Mouse (Mus musculus) lung, postnatal 0 days (tissue): ENCODE data around the gene Cyp17a1. TPM values are rescaled to one million over a fixed set of nuclear protein-coding genes. Genes with fewer than 3 reads are reported as not detected.
A peak's percentile ranks its signal among the peaks of the same experiment; 100 is the strongest.

Experiments used
- ATAC-seq: fragments of 200-750 bp; cut with Nextera tagmentation; 2 replicates; pipeline ENCODE4 v1.8.0; 2017; ENCODE audit warnings: moderate library complexity
- DNase-seq: peaks from one replicate; pipeline ENCODE4 v3.0.0-alpha.2; 2016; ENCODE audit warnings: low spot score
- H3K27ac ChIP-seq: fragments of 300-500 bp; sonication (generic); 2 replicates; pipeline ENCODE4 v1.5.1; 2014; ENCODE audit warnings: antibody characterized with exemption, mild to moderate bottlenecking, low read length, mixed read lengths
- H3K27me3 ChIP-seq: fragments of 300-500 bp; sonication (generic); replicated peaks from 2 replicates; pipeline ENCODE4 v1.6.1; 2014; ENCODE audit warnings: low read length, mixed read lengths; ENCODE audit not compliant: insufficient read depth
- H3K36me3 ChIP-seq: fragments of 300-500 bp; sonication (generic); 2 replicates; pipeline ENCODE4 v1.6.1; 2014; ENCODE audit warnings: low read length, mixed read lengths; ENCODE audit not compliant: insufficient read depth
- H3K4me1 ChIP-seq: fragments of 300-500 bp; sonication (generic); 2 replicates; pipeline ENCODE4 v1.6.1; 2014; ENCODE audit warnings: antibody characterized with exemption, low read depth, low read length, mixed read lengths; ENCODE audit not compliant: insufficient read depth
- H3K4me2 ChIP-seq: fragments of 300-500 bp; sonication (generic); replicated peaks from 2 replicates; pipeline ENCODE4 v1.6.1; 2014; ENCODE audit warnings: low read depth, mild to moderate bottlenecking, low read length, moderate library complexity, mixed read lengths
- H3K4me3 ChIP-seq: fragments of 300-500 bp; sonication (generic); 2 replicates; pipeline ENCODE4 v1.5.1; 2014; ENCODE audit warnings: low read depth, low read length
- H3K9ac ChIP-seq: fragments of 300-500 bp; sonication (generic); replicated peaks from 2 replicates; pipeline ENCODE4 v1.6.1; 2014; ENCODE audit warnings: low read depth, mild to moderate bottlenecking
- H3K9me3 ChIP-seq: fragments of 300-500 bp; sonication (generic); 2 replicates; pipeline ENCODE4 v1.6.1; 2016; ENCODE audit warnings: low read length, mixed read lengths
- CTCF ChIP-seq: IDR thresholded peaks from 2 replicates; pipeline ENCODE4 v1.5.1; 2016; ENCODE audit warnings: antibody characterized with exemption, mild to moderate bottlenecking
- EP300 ChIP-seq: IDR thresholded peaks from 2 replicates; pipeline ENCODE4 v1.6.1; 2016; ENCODE audit warnings: antibody characterized with exemption, mild to moderate bottlenecking, control low read depth
- WGBS: fragments of 180-500 bp; shearing (Covaris S2); extraction: QIAGEN DNeasy Blood & Tissue Kit; methylation state at CpG from one replicate; pipeline ENCODE4 v1.1.7; 2014; 5-methylcytosine and 5-hydroxymethylcytosine counted together
- polyA plus RNA-seq: library from polyadenylated mRNA; unstranded; fragments of >200 nt; fragmentation: Nextera tagmentation; extraction: Ambion mirVana; gene quantifications from 2 replicates; pipeline ENCODE4 v1.2.1, GENCODE M21; 2015

Gene Cyp17a1
- polyA plus RNA-seq, 1 experiment from 2014 or later = 0.12 TPM

- ATAC-seq (peak; percentile 66), DNase-seq (peak; percentile 94)
- no peaks in the 10 kb centered on the region for H3K27me3 ChIP-seq
- H3K4me1 ChIP-seq = peaks cover 64% of the 10 kb centered on the region
- 2% methylated on average over 15 of the region's 16 CpGs for WGBS
- TF ChIP-seq EP300 = no peak
- TF ChIP-seq CTCF = no peak
- no peaks in the 10 kb centered on the region for H3K36me3 ChIP-seq
- H3K4me2 ChIP-seq = peak overlapping the region; percentile 72
- H3K4me3 ChIP-seq = peak overlapping the region; percentile 38
- peak overlapping the region; percentile 54 for H3K9ac ChIP-seq
- peak overlapping the region; percentile 92 for H3K27ac ChIP-seq
- H3K9me3 ChIP-seq = no peaks in the 10 kb centered on the region
These were observed 49.7 kb downstream of the Cyp17a1 start for GRCm38 (mm10) chr19:46623194-46623667.

DNA sequence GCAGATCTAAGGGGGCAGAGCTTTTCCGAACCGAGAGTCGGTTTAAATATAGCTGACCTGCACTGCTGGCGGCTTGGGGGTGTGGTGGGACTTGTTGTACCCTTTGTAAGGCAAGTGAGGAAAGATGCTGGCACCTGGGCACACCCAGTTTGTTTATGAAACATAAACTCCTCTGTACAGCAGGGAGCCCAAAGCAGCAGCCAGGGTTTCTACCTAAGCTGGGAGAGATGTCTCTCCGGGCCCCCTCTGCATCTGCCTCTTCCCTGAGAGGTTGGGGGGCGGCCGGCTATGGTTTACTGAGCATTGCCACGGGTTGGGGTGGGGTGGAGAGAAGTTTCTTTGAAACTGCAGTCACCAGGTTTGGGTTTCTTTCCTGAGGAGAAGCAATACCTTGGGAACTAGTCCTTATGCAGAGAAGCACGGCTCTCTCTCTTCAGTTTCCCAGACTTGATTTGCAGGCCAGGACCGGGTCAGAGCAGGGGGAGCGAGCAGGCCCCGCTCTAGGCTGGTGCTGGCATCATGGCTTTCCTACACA lies 50.2 kb downstream of the Cyp17a1 start:
- Histone ChIP-seq H3K4me2 (peak overlapping the region; percentile 72), H3K9me3 (no peaks in the 10 kb centered on the region), H3K27me3 (no peaks in the 10 kb centered on the region), H3K36me3 (no peaks in the 10 kb centered on the region), H3K4me1 (peaks cover 61% of the 10 kb centered on the region), H3K9ac (0 out of 2 replicates have a peak overlapping the region, but pooled peaks have one; percentile 16), H3K27ac (peak overlapping the region; percentile 92), H3K4me3 (peak overlapping the region; percentile 38; the same call in 1 of the 2 replicates)
- WGBS = 25% methylated on average over 12 of the region's 12 CpGs
- no peak for ATAC-seq
- peak; percentile 24; the same call in 1 of the 2 replicates for TF ChIP-seq EP300
- no peak for TF ChIP-seq CTCF
- no peak for DNase-seq

- no peak overlapping the region for H3K4me2 ChIP-seq
- no peaks in the 10 kb centered on the region for H3K9me3 ChIP-seq
- DNase-seq (no peak), ATAC-seq (no peak)
- TF ChIP-seq EP300 (peak; percentile 34), CTCF (no peak)
- 63% methylated on average over 19 of the region's 19 CpGs for WGBS
- peaks cover 61% of the 10 kb centered on the region for H3K4me1 ChIP-seq
- no peaks in the 10 kb centered on the region for H3K27me3 ChIP-seq
- H3K36me3 ChIP-seq = no peaks in the 10 kb centered on the region
- 0 out of 2 replicates have a peak overlapping the region, but pooled peaks have one; percentile 21 for H3K27ac ChIP-seq
- no peak overlapping the region for H3K9ac ChIP-seq
- no peak overlapping the region for H3K4me3 ChIP-seq
These were observed 51.5 kb downstream of the Cyp17a1 start for GRCm38 (mm10) chr19:46621236-46622183.

GRCm38 (mm10) chr19:46620016-46620808 lies 52.8 kb downstream of the Cyp17a1 start:
- no peaks in the 10 kb centered on the region for H3K9me3 ChIP-seq
- H3K27me3 ChIP-seq = no peaks in the 10 kb centered on the region
- no peak for TF ChIP-seq EP300
- TF ChIP-seq CTCF = no peak
- H3K4me2 ChIP-seq = peak overlapping the region; percentile 11; the same call in 1 of the 2 replicates
- WGBS = 45% methylated on average over 14 of the region's 14 CpGs
- no peak overlapping the region for H3K4me3 ChIP-seq
- DNase-seq = peak; percentile 82
- peak; percentile 14 for ATAC-seq
- H3K9ac ChIP-seq = no peak overlapping the region
- no peaks in the 10 kb centered on the region for H3K36me3 ChIP-seq
- H3K27ac ChIP-seq = peak overlapping the region; percentile 78
- peaks cover 57% of the 10 kb centered on the region for H3K4me1 ChIP-seq

- no peak for DNase-seq
- peaks cover 50% of the 10 kb centered on the region for H3K4me1 ChIP-seq
- no peak overlapping the region for H3K4me3 ChIP-seq
- peak overlapping the region; percentile 78 for H3K27ac ChIP-seq
- no peaks in the 10 kb centered on the region for H3K9me3 ChIP-seq
- WGBS = 88% methylated on average over 6 of the region's 6 CpGs
- H3K27me3 ChIP-seq = no peaks in the 10 kb centered on the region
- TF ChIP-seq CTCF = no peak
- no peak for TF ChIP-seq EP300
- H3K36me3 ChIP-seq = no peaks in the 10 kb centered on the region
- ATAC-seq = no peak
- H3K9ac ChIP-seq = no peak overlapping the region
- no peak overlapping the region for H3K4me2 ChIP-seq
These were observed 53.5 kb downstream of the Cyp17a1 start for GRCm38 (mm10) chr19:46619518-46619917.
